21 mouse cellular contexts compared by ENCODE assay signal in genomic region chr12:99334026-99334425, GRCm38 (mm10).
A peak's percentile ranks its signal among the peaks of the same experiment; 100 is the strongest.
DNase-seq lines count a peak whose midpoint lies in the region; ATAC-seq lines count a peak whose summit lies in the region.
"Had no signal": no experiment of that assay in that cellular context is flagged by ENCODE, and none has a peak within 500 bp of the region (broad histone marks: within the 10 kb centered on the region; RNA-seq: fewer than 3 reads in every experiment).

No protein-coding gene starts in this region.

- WGBS in embryonic facial prominence, embryonic 12.5 days = 88% methylated on average over 9 of the region's 9 CpGs
- WGBS in embryonic facial prominence, embryonic 10.5 days = 91% methylated on average over 9 of the region's 9 CpGs
- WGBS in neural tube, embryonic 13.5 days = 60% methylated on average over 9 of the region's 9 CpGs
- WGBS in hindbrain, embryonic 12.5 days = 74% methylated on average over 9 of the region's 9 CpGs
- 48% methylated on average over 9 of the region's 9 CpGs for WGBS in midbrain, embryonic 15.5 days

- H3K27me3 ChIP-seq in embryonic facial prominence, embryonic 12.5 days = no peaks in the 10 kb centered on the region
- no peaks in the 10 kb centered on the region for H3K27me3 ChIP-seq in embryonic facial prominence, embryonic 10.5 days (replicated peaks; ENCODE audit: low read depth, poor library complexity, severe bottlenecking)
- H3K27me3 ChIP-seq in neural tube, embryonic 13.5 days = no peaks in the 10 kb centered on the region
- no peaks in the 10 kb centered on the region for H3K27me3 ChIP-seq in hindbrain, embryonic 12.5 days
- no peaks in the 10 kb centered on the region for H3K27me3 ChIP-seq in midbrain, embryonic 15.5 days (replicated peaks)
- H3K27me3 ChIP-seq: stomach, embryonic 15.5 days had no signal

- H3K4me3 ChIP-seq in embryonic facial prominence, embryonic 12.5 days = no peak overlapping the region
- no peak overlapping the region for H3K4me3 ChIP-seq in embryonic facial prominence, embryonic 10.5 days
- no peak overlapping the region for H3K4me3 ChIP-seq in neural tube, embryonic 13.5 days
- no peak overlapping the region for H3K4me3 ChIP-seq in hindbrain, embryonic 12.5 days
- H3K4me3 ChIP-seq in midbrain, embryonic 15.5 days = no peak overlapping the region
- H3K4me3 ChIP-seq: heart, embryonic 10.5 days; limb, embryonic 10.5 days; stomach, embryonic 15.5 days had no signal

- 0 out of 2 replicates have a peak overlapping the region, but pooled peaks have one; percentile 11 for H3K27ac ChIP-seq in embryonic facial prominence, embryonic 12.5 days
- H3K27ac ChIP-seq in embryonic facial prominence, embryonic 10.5 days (replicated peaks) = no peak overlapping the region
- peak overlapping the region; percentile 10; the same call in 1 of the 2 replicates for H3K27ac ChIP-seq in neural tube, embryonic 13.5 days (replicated peaks)
- peak overlapping the region; percentile 35; the same call in 1 of the 2 replicates for H3K27ac ChIP-seq in hindbrain, embryonic 12.5 days
- H3K27ac ChIP-seq in midbrain, embryonic 15.5 days = peak overlapping the region; percentile 45
- H3K27ac ChIP-seq: heart, embryonic 10.5 days; limb, embryonic 10.5 days; stomach, embryonic 15.5 days had no signal

- no peak overlapping the region for H3K4me2 ChIP-seq in embryonic facial prominence, embryonic 12.5 days (replicated peaks)
- no peak overlapping the region for H3K4me2 ChIP-seq in neural tube, embryonic 13.5 days
- no peak overlapping the region for H3K4me2 ChIP-seq in hindbrain, embryonic 12.5 days (replicated peaks)
- no peak overlapping the region for H3K4me2 ChIP-seq in midbrain, embryonic 15.5 days
- H3K4me2 ChIP-seq: stomach, embryonic 15.5 days had no signal

- H3K9me3 ChIP-seq in embryonic facial prominence, embryonic 12.5 days = no peaks in the 10 kb centered on the region
- H3K9me3 ChIP-seq in embryonic facial prominence, embryonic 10.5 days = no peaks in the 10 kb centered on the region
- no peaks in the 10 kb centered on the region for H3K9me3 ChIP-seq in neural tube, embryonic 13.5 days
- H3K9me3 ChIP-seq in hindbrain, embryonic 12.5 days (replicated peaks) = no peaks in the 10 kb centered on the region
- H3K9me3 ChIP-seq in midbrain, embryonic 15.5 days = no peaks in the 10 kb centered on the region
- H3K9me3 ChIP-seq: heart, embryonic 10.5 days; limb, embryonic 10.5 days; stomach, embryonic 15.5 days had no signal

- DNase-seq in embryonic facial prominence, embryonic 10.5 days (ENCODE audit: low spot score) = no peak
- DNase-seq in neural tube, embryonic 10.5 days (ENCODE audit: extremely low spot score, low spot score) = no peak
- DNase-seq in layer of hippocampus, adult 11-12 months (ENCODE audit: low spot score) = no peak
- no peak for DNase-seq in left cerebral cortex, postnatal 10 days (ENCODE audit: extremely low spot score in 1 of 2, low spot score in 2 of 2)
- DNase-seq: adrenal gland, postnatal 14 days; cerebellum, adult 11 months; gastrocnemius, postnatal 36 days; heart, postnatal 14 days; kidney, adult 18-20 months; kidney, postnatal 14 days; lung, adult 18-20 months; lung, postnatal 36 days; retina, postnatal 1 day; thymus, adult 18-20 months had no signal

- H3K9ac ChIP-seq in embryonic facial prominence, embryonic 12.5 days = no peak overlapping the region
- H3K9ac ChIP-seq in neural tube, embryonic 13.5 days = no peak overlapping the region
- H3K9ac ChIP-seq in hindbrain, embryonic 12.5 days = no peak overlapping the region
- no peak overlapping the region for H3K9ac ChIP-seq in midbrain, embryonic 15.5 days
- H3K9ac ChIP-seq: stomach, embryonic 15.5 days had no signal

- peaks cover 64% of the 10 kb centered on the region for H3K4me1 ChIP-seq in embryonic facial prominence, embryonic 12.5 days
- peaks cover 75% of the 10 kb centered on the region for H3K4me1 ChIP-seq in embryonic facial prominence, embryonic 10.5 days
- H3K4me1 ChIP-seq in neural tube, embryonic 13.5 days (replicated peaks) = peaks cover 95% of the 10 kb centered on the region
- H3K4me1 ChIP-seq in hindbrain, embryonic 12.5 days = peaks cover 84% of the 10 kb centered on the region
- peaks cover 80% of the 10 kb centered on the region for H3K4me1 ChIP-seq in midbrain, embryonic 15.5 days

- intact Hi-C loops in left cerebral cortex, postnatal 10 days (cut with DNase I) = no loop called here

- H3K36me3 ChIP-seq in embryonic facial prominence, embryonic 12.5 days = peaks cover 3% of the 10 kb centered on the region; the same call in 1 of the 2 replicates
- H3K36me3 ChIP-seq in embryonic facial prominence, embryonic 10.5 days (replicated peaks) = peaks cover 8% of the 10 kb centered on the region; the same call in 1 of the 2 replicates
- no peaks in the 10 kb centered on the region; the same call in 1 of the 2 replicates for H3K36me3 ChIP-seq in neural tube, embryonic 13.5 days
- H3K36me3 ChIP-seq in hindbrain, embryonic 12.5 days = no peaks in the 10 kb centered on the region; the same call in 1 of the 2 replicates
- H3K36me3 ChIP-seq in midbrain, embryonic 15.5 days (replicated peaks) = no peaks in the 10 kb centered on the region
- H3K36me3 ChIP-seq: stomach, embryonic 15.5 days had no signal

- no peak for ATAC-seq in embryonic facial prominence, embryonic 12.5 days (ENCODE audit: insufficient number of reproducible peaks, insufficient read depth, low FRiP score, low TSS enrichment)
- no peak for ATAC-seq in neural tube, embryonic 13.5 days (ENCODE audit: low read depth)
- ATAC-seq in hindbrain, embryonic 12.5 days (ENCODE audit: low FRiP score) = no peak
- ATAC-seq in midbrain, embryonic 15.5 days (replicated peaks) = no peak
